Mouse (Mus musculus) monocyte, adult 59 days (primary cell): ENCODE data around the gene Usp8. TPM values are rescaled to one million over a fixed set of nuclear protein-coding genes. Genes with fewer than 3 reads are reported as not detected.

ENCODE experiments used
- total RNA-seq, 2 experiments: library from RNA; stranded (reverse); gene quantifications; one replicate each; pipeline ENCODE4 v1.2.4; 2023

The Usp8 gene
- 10 to 100 TPM; 91.4 to 92.3 TPM for total RNA-seq

GRCm38 (mm10) chr2:126706759-126707437 is at the start of gene Usp8:
TSS of gene Usp8 (plus strand) at chr2:126707328.

GRCm38 (mm10) chr2:126676122-126676515 is 31.0 kb upstream of the Usp8 start, which contains the start of gene Gabpb1:
TSS of gene Gabpb1 (minus strand) at chr2:126676337.

GRCm38 (mm10) chr2:126783370-126783769 is 76.2 kb downstream of the Usp8 start, which contains the start of gene Usp50:
TSS of gene Usp50 (minus strand) at chr2:126783470.

Other genes with a start within 250 kb of the Usp8 start
- gene Atp8b4, start 206.7 kb upstream of the Usp8 start, total RNA-seq = 10 to 100 TPM; 73.0 to 75.6 TPM
- not detected for gene Slc27a2, start 154.9 kb upstream of the Usp8 start, total RNA-seq
- gene Hdc, start 88.0 kb upstream of the Usp8 start, total RNA-seq = 1 to 10 TPM; 1.5 to 2.1 TPM
- gene Gabpb1, start 31.0 kb upstream of the Usp8 start, total RNA-seq = 10 to 100 TPM; 21.4 to 25.7 TPM
- gene Usp50, start 76.1 kb downstream of the Usp8 start, total RNA-seq = under 1 TPM in 1 of 2 experiments, not detected in 1; 0.39 TPM
- gene Trpm7, start 168.9 kb downstream of the Usp8 start, total RNA-seq = 10 to 100 TPM; 58.4 to 73.4 TPM
- 100 to 1,000 TPM; 105 to 107 TPM for gene Sppl2a, start 225.9 kb downstream of the Usp8 start, total RNA-seq